Mouse (Mus musculus) urinary bladder, adult 18-20 months (tissue): ENCODE data around the gene Tcf3.

Source experiments
- DNase-seq, 2 experiments: peaks; one replicate each; pipeline ENCODE4 v3.0.0; 2022; ENCODE audit warnings: low spot score in 2 of 2, mixed read lengths in 2 of 2

Tcf3 gene

GRCm38 (mm10) chr10:80433513-80434232, at the start of gene Tcf3:
Gene Tcf3, minus strand, starts transcription at chr10:80433647.
- peak; percentile 82 to 94 for DNase-seq

DNA sequence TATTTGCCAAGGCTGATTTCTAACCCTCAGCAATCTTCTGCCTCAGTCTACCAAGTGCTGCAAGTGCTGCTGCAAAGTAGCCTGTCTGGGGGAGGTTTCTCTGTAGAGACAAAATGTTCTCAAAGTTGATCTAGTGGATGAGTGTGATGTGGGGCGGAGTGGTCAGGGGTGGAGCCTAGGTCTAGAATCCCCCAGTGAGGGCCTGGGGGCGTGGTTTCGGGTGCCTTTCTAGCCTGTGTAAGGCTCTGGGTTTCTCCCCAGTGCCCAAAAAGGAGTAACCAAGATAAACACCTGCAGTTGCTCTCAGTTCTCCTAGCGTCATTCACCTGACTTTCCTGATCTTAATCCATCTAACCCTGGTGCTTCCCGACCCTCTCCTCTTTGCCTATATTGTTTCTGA, 47.6 kb upstream of the Tcf3 start:
- DNase-seq, result no peak

- no peak for DNase-seq
These were observed 45.1 kb upstream of the Tcf3 start for GRCm38 (mm10) chr10:80478531-80478930.

DNA sequence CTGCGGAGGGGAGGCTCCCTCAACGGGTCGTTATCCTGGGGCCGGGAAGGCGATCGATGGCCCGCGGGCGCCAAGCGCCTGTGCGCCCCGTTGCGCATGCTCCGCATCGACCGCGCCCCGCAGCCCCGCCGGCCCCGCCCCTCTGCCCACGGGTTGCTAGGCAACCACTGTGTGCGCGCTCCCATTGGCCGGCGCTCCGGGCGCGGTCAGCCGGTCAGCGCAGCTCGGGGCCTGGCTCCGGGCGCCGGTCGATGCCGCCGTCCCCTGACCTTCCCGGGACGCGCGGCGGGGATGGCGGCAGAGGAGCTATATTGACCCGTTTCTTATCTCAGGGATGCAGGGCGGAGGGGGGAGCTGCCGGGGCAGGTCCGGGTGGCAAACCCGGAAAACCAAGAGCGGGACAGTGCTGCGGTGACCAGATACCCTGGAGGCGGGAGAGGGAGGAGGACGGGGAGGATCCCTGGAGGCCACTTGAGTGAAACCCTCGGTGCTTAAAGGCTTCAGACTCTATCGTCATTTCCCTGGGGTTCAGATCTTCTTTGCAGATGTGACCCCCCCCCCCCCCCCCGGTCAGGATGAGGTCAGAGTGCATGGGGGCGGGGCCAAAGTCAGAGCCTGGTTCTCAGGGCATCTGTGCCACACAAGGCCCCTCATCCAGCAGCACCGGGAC, 42.0 kb upstream of the Tcf3 start:
- peak; percentile 80 to 84 for DNase-seq

GRCm38 (mm10) chr10:80465066-80465465, 31.6 kb upstream of the Tcf3 start:
- no peak for DNase-seq

DNA sequence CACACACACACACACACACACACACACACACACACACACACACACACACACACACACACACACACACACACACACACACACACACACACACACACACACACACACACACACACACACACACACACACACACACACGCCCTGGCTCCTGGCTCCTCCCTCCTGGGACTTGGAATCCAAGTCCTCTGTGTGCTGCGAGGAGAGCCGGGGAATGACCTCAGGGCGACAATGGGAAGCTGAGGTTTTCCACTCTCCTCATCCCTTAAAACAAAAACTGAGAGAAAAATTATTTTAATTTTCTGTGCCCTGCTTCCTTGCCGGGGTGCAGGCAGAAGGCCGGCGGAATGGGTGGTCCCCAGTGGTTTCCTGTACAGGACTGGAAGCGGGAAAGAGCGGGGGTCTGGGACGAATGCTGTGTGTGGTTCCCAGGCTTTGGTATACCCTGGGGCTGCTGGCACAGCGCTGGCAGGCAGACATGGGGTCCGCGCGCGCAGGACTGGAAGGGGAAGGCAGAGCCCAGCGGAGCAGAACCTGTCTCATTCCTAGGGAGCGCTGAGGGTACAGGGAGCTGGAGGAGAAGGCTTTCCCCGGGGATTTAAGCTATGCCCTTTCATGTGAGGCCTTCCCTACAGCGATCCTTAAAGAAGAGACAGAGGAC, 31.1 kb upstream of the Tcf3 start:
- DNase-seq, result no peak

GRCm38 (mm10) chr10:80461346-80461745, 27.9 kb upstream of the Tcf3 start:
- DNase-seq, result no peak

DNA sequence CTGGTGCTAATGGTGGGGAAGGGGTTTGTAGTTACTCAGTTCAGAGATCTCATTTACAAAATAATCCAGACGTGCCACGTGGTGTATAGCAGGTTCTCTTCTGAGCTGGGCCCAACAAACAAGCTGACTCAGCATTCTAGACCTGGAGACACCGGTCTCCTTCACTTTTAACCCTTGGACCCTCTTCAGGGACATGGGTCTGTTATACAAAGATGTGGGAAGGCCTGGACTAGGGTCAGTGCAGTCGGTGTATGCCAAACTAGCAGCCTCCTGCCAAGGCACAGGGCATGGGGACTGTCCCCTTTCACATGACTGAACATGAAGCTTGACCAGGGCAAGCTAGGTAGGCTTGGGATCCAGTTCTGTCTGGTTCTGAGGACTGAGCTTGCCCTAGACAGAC, 26.9 kb upstream of the Tcf3 start:
- no peak for DNase-seq

DNA sequence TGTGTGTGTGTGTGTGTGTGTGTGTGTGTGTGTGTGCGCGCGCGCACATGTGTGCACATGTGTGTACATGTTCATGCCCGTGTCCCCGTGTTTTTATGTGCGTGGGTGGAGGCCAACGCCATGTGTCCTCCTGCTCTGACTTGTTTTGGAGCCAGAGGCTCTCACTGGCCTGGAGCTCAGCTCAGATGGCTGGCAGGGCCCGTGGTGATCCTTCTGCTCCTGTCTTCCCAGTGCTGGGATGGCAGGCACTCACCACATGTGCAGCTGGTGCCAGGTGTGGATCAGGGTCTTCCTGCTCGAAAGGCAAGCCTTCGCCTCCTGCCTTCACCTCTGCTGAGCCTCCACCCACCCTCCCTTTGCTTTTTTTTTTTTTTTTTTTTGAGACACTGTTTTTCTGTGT, 26.2 kb upstream of the Tcf3 start:
- DNase-seq, result no peak

GRCm38 (mm10) chr10:80459236-80459635, 25.8 kb upstream of the Tcf3 start:
- no peak for DNase-seq

DNA sequence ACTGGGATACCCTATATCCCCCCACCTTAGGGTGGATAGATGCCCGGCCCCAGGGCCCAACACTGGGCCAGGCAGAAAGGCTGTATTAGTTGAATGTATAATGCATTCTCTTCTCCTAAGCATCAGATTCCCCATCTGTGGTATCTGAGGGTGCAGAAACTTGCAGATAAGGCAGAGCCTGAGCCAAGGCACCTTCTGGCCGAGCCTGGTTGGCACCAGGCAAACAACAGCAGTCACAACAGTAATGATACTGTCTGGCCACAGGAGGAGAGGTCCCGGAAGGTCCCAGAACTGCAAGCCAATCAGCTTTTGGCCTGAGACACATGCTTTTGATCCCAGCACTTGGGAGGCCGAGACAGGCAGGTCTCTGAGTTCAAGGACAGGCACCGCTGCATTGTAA, 22.2 kb upstream of the Tcf3 start:
- no peak for DNase-seq

GRCm38 (mm10) chr10:80454781-80455180, 21.3 kb upstream of the Tcf3 start:
- no peak for DNase-seq

DNA sequence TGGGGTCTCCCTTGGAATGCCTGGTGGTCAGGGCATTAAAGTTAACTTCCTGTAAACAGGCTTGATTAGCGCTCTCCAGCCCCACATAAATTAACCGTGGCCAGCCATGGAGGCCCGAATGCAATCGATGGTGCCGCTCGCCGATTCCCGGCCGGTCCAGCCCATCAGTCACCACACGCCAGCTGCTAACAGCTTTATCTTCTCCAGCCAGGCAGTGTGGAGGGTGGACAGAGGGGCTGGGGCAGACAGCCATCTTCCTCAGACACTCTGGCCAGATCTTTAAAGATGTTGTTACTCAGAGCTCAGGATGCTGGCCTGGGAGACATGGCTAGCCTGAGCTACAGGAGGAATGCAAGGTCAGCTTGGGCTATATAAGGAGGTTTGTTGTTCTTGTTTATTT, 20.2 kb upstream of the Tcf3 start:
- DNase-seq, result no peak

DNA sequence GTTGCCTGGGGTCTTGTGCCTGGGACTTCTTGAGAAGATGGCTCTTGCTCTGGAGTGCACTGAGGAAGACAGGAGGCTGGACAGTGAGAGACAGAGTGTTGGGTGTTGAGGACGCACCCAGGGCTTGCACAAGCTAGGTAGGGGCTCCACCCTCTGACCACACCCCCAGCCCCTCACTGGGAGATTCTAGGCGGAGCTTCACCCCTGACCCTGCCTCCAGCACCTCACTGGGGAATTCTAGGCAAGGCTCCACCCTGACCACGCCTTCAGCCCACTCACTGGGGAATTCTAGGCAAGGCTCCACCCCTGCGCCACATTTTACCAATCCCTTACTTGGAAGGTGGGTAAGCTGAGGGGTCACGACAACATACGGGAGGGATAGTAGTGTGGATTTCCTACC, 17.2 kb upstream of the Tcf3 start:
- DNase-seq, result no peak

GRCm38 (mm10) chr10:80445898-80446601, 12.6 kb upstream of the Tcf3 start:
- peak; percentile 61 to 73 for DNase-seq

DNA sequence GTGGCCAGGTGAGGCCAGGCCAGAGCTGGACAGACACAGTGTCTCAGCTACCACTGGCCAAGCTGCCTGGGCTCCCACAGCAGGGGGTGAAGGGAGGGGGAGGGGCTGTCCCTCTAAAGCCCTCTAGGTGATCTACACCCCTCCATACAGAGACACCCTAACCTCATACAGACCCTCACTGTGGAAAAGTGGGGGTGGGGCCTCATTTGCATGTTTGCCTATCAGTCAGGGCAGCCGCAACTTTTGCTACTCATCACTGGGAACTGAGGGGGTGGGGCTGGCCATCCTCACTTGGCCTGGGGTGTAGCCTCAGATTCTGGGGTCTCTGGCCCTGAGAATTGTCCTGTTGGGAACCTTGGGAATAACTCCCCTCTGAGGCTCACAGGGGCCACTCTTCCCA, 11.6 kb upstream of the Tcf3 start:
- DNase-seq, result no peak

GRCm38 (mm10) chr10:80444339-80445045, 11.0 kb upstream of the Tcf3 start:
- DNase-seq, result no peak

DNA sequence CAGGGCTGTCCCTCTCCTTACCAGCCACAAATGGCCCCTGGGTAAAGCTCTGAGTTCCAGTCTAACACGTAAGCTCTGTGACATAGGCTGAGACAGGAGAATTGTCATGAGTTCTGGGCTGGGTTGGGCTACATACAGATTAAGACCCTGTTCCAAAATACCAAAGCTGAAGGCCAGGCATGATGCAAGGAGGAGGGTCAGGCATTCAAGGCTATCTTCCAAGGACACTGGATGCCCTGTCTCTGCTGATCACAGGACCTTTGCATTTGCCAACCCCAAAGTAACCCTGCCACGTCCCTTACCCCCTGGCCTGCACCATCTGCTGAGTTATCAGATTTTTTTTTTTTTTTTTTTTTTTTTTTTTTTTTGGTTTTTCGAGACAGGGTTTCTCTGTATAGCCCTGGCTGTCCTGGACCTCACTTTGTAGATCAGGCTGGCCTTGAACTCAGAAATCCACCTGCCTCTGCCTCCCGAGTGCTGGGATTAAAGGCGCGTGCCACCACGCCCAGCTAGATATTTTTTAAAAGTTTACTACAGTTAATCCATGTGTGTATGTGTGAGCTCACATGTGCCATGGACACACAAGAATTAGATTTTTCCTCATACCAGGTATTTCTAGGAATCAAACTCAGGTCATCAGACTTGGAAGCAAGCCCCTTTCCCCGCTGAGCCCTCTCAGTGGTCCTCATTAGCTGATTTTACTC, 10.3 kb upstream of the Tcf3 start:
- DNase-seq, result no peak

GRCm38 (mm10) chr10:80442989-80443388, 9.5 kb upstream of the Tcf3 start:
- no peak for DNase-seq

- DNase-seq, result no peak
These were observed 8.2 kb upstream of the Tcf3 start for GRCm38 (mm10) chr10:80441598-80441997.

DNA sequence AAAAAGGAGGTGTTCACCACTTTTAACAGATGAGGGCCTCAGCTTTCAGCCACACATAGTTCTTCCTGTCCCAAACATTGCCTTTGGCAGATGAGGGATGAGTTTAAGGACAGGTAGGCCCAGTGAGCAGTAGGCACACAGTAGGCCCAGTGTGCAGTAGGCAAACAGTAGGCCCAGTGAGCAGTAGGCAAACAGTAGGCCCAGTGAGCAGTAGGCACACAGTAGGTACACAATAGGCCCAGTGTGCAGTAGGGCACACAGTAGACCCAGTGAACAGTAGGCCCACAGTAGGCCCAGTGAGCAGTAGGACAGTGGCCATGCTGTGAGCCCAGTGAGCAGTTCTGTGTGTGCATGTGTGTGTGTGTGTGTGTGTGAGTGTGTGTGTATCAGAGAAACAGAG, 6.6 kb upstream of the Tcf3 start:
- no peak for DNase-seq
